Mouse (Mus musculus) cerebellum, adult 2 months (tissue): Measurements from ENCODE around the gene Dbp.

Experiments used
- CTCF ChIP-seq: fragments of 200-500 bp; IDR thresholded peaks from 2 replicates; pipeline ENCODE4 v1.5.1; 2011; ENCODE audit warnings: low read depth, mild to moderate bottlenecking, control low read depth, low read length, moderate library complexity, borderline replicate concordance; ENCODE audit not compliant: insufficient read depth
- POLR2A ChIP-seq: fragments of 200-500 bp; IDR thresholded peaks from 2 replicates; pipeline ENCODE4 v1.6.1; 2011; ENCODE audit warnings: low read length, control low read depth, borderline replicate concordance; ENCODE audit not compliant: insufficient read depth

- no peak for TF ChIP-seq CTCF
- TF ChIP-seq POLR2A: no peak
Observed at GRCm38 (mm10) chr7:45679966-45680621, 24.8 kb upstream of the Dbp start.
